ENCODE assay signal across 8 mouse cellular contexts in genomic region chr2:144010282-144011044, GRCm38 (mm10). TPM values are rescaled to one million over a fixed set of nuclear protein-coding genes. Genes with fewer than 3 reads are reported as not detected.
DNase-seq lines count a peak whose midpoint lies in the region; ATAC-seq lines count a peak whose summit lies in the region.

No protein-coding gene starts in this region.

- peak; percentile 87 for DNase-seq in adrenal gland, adult 18-20 months (ENCODE audit: low spot score in 2 of 2)
- DNase-seq in embryo, embryonic 10.5 days (ENCODE audit: low spot score) = peak; percentile 81
- DNase-seq in gastrocnemius, postnatal 14 days = peak; percentile 87
- DNase-seq in left cerebral cortex, postnatal 14 days (ENCODE audit: low spot score in 2 of 2) = peak; percentile 42 to 66
- peak; percentile 82 for DNase-seq in mesoderm, embryonic 11.5 days (ENCODE audit: low read depth, low spot score)
- peak; percentile 69 for DNase-seq in right cerebral cortex, postnatal 25 days
- peak; percentile 76 to 83 for DNase-seq in urinary bladder, postnatal 36 days (ENCODE audit: low spot score in 2 of 2)

- intact Hi-C loops in gastrocnemius, postnatal 14 days (cut with DNase I; ENCODE audit: low total_unique reads) = loop anchor here (10.0 kb wide), 1 partner anchor 174 kb away; no protein-coding TSS in a partner anchor
- intact Hi-C loops in left cerebral cortex, postnatal 14 days (cut with DNase I) = loop anchor here (10.0 kb wide), 1 partner anchor 204 kb away; no protein-coding TSS in a partner anchor

- ATAC-seq in inflammation-experienced regulatory T-cells, adult 6 months = peak; percentile 30

RNA-seq across cellular contexts. Expression of gene Rrbp1, which starts 0.6 kb away (rescaled TPM):
- total RNA-seq in adrenal gland, adult 18-20 months (2021) = 100 to 1,000 TPM; 152 to 176 TPM
- total RNA-seq in gastrocnemius, postnatal 14 days (2021) = 10 to 100 TPM; 73.6 to 99.8 TPM
- polyA plus RNA-seq in inflammation-experienced regulatory T-cells, adult 6 months (2017; shearing (Covaris generic)) = 10 to 100 TPM; 28.4 to 43.0 (median 33.7) TPM
- 10 to 100 TPM; 74.5 to 76.6 TPM for total RNA-seq in left cerebral cortex, postnatal 14 days (2021)

RNA-seq across cellular contexts. Expression of gene Banf2, which starts 22.4 kb away (rescaled TPM):
- total RNA-seq in adrenal gland, adult 18-20 months (2021) = not detected
- not detected for total RNA-seq in gastrocnemius, postnatal 14 days (2021)
- polyA plus RNA-seq in inflammation-experienced regulatory T-cells, adult 6 months (2017; shearing (Covaris generic)) = not detected
- total RNA-seq in left cerebral cortex, postnatal 14 days (2021) = not detected

Comparison
In these comparisons a context has a peak if more than half of its experiments do, and no peak if none do; other contexts are left out.
1. Peak in every context shown above with its lines: DNase-seq and ATAC-seq.